Mouse (Mus musculus) megakaryocyte, embryonic 14.5 days (primary cell): ENCODE data around the gene Ttc7b.

Experiments used
- FLI1 ChIP-seq: IDR thresholded peaks from 2 replicates; pipeline ENCODE4 v1.6.1; 2012; ENCODE audit warnings: low read length, inconsistent platforms, mixed read lengths
- GATA1 ChIP-seq: IDR thresholded peaks from 3 replicates; pipeline ENCODE4 v1.6.1; 2012; ENCODE audit warnings: mixed read lengths, low read length, inconsistent platforms, borderline replicate concordance

DNA sequence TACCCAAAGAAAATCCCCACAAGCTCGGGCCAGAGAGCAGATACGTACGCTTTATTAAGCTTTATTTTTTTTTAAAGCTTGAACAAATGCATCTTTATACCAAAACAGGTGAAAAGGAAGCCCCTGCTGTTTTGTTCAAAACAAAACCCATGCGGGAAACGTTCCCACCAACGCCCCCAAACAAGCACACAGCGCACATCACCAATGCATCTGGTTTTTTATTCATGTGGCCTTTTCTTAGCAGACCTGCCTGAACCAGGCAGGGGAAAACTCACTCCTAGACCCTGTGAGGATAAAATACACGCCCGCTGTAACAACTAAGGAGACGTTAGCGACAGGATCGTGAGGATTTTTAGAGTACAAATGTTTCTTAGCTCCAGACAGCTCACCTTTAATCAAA, 14.4 kb upstream of the Ttc7b start:
- no peak for TF ChIP-seq GATA1
- no peak for TF ChIP-seq FLI1
